8 mouse cellular contexts compared by ENCODE assay signal in the genomic region with DNA sequence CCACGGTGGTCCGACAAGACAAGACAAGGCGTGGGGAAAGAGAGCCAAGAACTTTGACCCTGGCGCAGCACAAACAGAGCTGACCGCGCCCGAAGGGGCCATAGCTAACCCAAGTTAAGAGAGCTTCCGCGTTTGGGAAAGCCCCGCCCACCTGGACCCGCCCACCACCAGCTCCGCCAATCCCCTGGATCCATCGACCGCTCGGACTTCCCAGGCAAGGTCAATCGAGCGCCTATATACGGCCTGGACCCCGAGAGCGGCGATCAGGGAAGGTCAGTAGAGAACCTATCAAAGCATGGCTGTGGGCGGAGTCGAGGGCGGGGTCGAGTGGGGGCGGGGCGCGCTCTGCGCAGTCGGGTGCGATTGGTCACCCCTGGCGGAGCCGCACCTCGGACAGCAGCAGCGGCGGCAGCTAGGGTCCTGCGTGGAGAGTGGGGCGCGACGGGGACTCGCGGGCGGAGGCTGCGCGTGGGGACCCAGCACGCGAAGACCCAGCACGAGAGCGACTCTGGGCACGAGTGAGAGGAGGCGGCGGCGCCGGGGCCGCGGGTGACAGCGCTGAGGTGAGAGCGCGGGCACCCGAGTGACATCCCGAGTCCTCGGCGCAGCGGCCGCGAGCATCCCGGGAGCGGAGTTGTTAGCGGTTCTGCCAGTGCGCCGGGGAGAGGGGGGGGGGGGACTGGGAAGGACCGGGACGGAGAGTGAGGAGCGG. TPM values are rescaled to one million over a fixed set of nuclear protein-coding genes. Genes with fewer than 3 reads are reported as not detected.
DNase-seq lines count a peak whose midpoint lies in the region; ATAC-seq lines count a peak whose summit lies in the region.

Gene Taok3 (plus strand): TSS at position 353 of the 712 bp plus-strand sequence.

- H3K27ac ChIP-seq in hindbrain, embryonic 16.5 days (ENCODE audit: low read depth, low read length), result peak within 1 kb of the TSS; percentile 48; the same call in 1 of the 2 replicates
- H3K27ac ChIP-seq in macrophage, result peak within 1 kb of the TSS; percentile 68

- H3K9me3 ChIP-seq in hindbrain, embryonic 16.5 days (ENCODE audit: control insufficient read depth, low read length), result no peaks in the 10 kb centered on the region

- peak; percentile 95 for ATAC-seq in hindbrain, embryonic 16.5 days

- no peaks in the 10 kb centered on the region for H3K27me3 ChIP-seq in hindbrain, embryonic 16.5 days (replicated peaks; ENCODE audit: control insufficient read depth, insufficient read depth, low read length)

- DNase-seq in WW6 (ENCODE audit: low read depth, low spot score), result peak; percentile 95
- DNase-seq in cerebellum, postnatal 4 days (ENCODE audit: low spot score in 2 of 2), result peak; percentile 95 to 99
- DNase-seq in gastrocnemius, adult 18-20 months (ENCODE audit: low spot score), result peak; percentile 99
- peak; percentile 99 for DNase-seq in left cerebral cortex, adult 18-20 months (ENCODE audit: low spot score in 2 of 2)
- peak; percentile 98 for DNase-seq in right cerebral cortex, adult 18-20 months
- DNase-seq in urinary bladder, postnatal 10 days (ENCODE audit: low spot score), result peak; percentile 99

- under 1% methylated on average over 68 of the region's 74 CpGs for WGBS in hindbrain, embryonic 16.5 days
- WGBS in macrophage (ENCODE audit: missing documents), result 1% methylated on average over 72 of the region's 74 CpGs

- peaks cover 14% of the 10 kb centered on the region for H3K4me1 ChIP-seq in hindbrain, embryonic 16.5 days (ENCODE audit: control insufficient read depth, insufficient read depth, low read depth, low read length)

- peak within 1 kb of the TSS; percentile 86 for H3K4me3 ChIP-seq in hindbrain, embryonic 16.5 days (ENCODE audit: low read length)
- peak within 1 kb of the TSS; percentile 92 for H3K4me3 ChIP-seq in macrophage (ENCODE audit: inconsistent target)

- H3K36me3 ChIP-seq in hindbrain, embryonic 16.5 days (ENCODE audit: control insufficient read depth, insufficient read depth, low read length), result no peaks in the 10 kb centered on the region
- H3K36me3 ChIP-seq in macrophage (ENCODE audit: inconsistent target), result no peaks in the 10 kb centered on the region

- peak within 1 kb of the TSS; percentile 98 for H3K4me2 ChIP-seq in hindbrain, embryonic 16.5 days (ENCODE audit: low read length)

- peaks cover 53% of the 10 kb centered on the region for H3K79me2 ChIP-seq in macrophage (ENCODE audit: inconsistent target)

- H3K9ac ChIP-seq in hindbrain, embryonic 16.5 days (ENCODE audit: low read depth, low read length), result peak within 1 kb of the TSS; percentile 81

RNA-seq across cellular contexts. Expression of gene Taok3, which starts in this region (rescaled TPM):
- total RNA-seq in gastrocnemius, adult 18-20 months (2021), result 1 to 10 TPM; 5.0 to 5.4 TPM
- polyA plus RNA-seq in hindbrain, embryonic 16.5 days (2015; fragmentation: Nextera tagmentation; extraction: Ambion mirVana), result 61.7 and 63.3 TPM in 2 replicates
- total RNA-seq in left cerebral cortex, adult 18-20 months (2021), result 10 to 100 TPM; 53.8 to 54.3 TPM
- total RNA-seq in macrophage (2018; cell fraction: chromatin; rRNA removed), result 100 to 1,000 TPM in 24 of 26 experiments, 10 to 100 TPM in 2; 88.3 to 515 (median 403) TPM
- total RNA-seq in macrophage (2018; cell fraction: cytosol; rRNA removed), result 100 to 1,000 TPM in 23 of 26 experiments, 10 to 100 TPM in 3; 69.6 to 129 (median 112) TPM
- 100 to 1,000 TPM in 24 of 26 experiments, 10 to 100 TPM in 2; 72.7 to 300 (median 200) TPM for total RNA-seq in macrophage (2018; cell fraction: nucleus; rRNA removed)
- polyA plus RNA-seq in macrophage (2018), result 77.8 to 173 TPM (median 90.5 TPM) in 3 replicates

Comparison
In these comparisons a context has a peak if more than half of its experiments do, and no peak if none do; other contexts are left out.
1. Peak in every context shown above with its lines: DNase-seq, ATAC-seq, H3K4me3 ChIP-seq and H3K27ac ChIP-seq.
2. RNA of gene Taok3 (total RNA-seq): 53.8 to 54.3 TPM in left cerebral cortex, adult 18-20 months; 5.0 to 5.4 TPM in gastrocnemius, adult 18-20 months; every median in the first group is over 4 times any median in the second.